Mouse (Mus musculus): ENCODE results near the gene Axl. TPM values are rescaled to one million over a fixed set of nuclear protein-coding genes. Genes with fewer than 3 reads are reported as not detected.

Axl gene
- polyA plus RNA-seq, 2 experiments: 80.2 to 132 TPM

- peaks cover 24% of the 10 kb centered on the region for H3K36me3 ChIP-seq (ENCODE audit: control insufficient read depth, insufficient read depth, low read length)
- H3K4me3 ChIP-seq (replicated peaks; ENCODE audit: low read length): peak overlapping the region; percentile 73
- H3K27ac ChIP-seq (replicated peaks; ENCODE audit: low read depth, low read length): no peak overlapping the region
- H3K4me2 ChIP-seq (replicated peaks; ENCODE audit: low read depth, low read length, severe bottlenecking): peak overlapping the region; percentile 82
- H3K27me3 ChIP-seq (ENCODE audit: control insufficient read depth, insufficient read depth, low read length): no peaks in the 10 kb centered on the region
- DNase-seq (ENCODE audit: low spot score) (no peak), ATAC-seq (ENCODE audit: low FRiP score, low read depth) (no peak)
- peak overlapping the region; percentile 72 for H3K9ac ChIP-seq (ENCODE audit: low read depth, low read length, severe bottlenecking)
- peaks cover 16% of the 10 kb centered on the region for H3K4me1 ChIP-seq (ENCODE audit: control insufficient read depth, insufficient read depth, low read length)
- no peaks in the 10 kb centered on the region for H3K9me3 ChIP-seq (ENCODE audit: control insufficient read depth, low read length)
- no peak for TF ChIP-seq POLR2A (IDR thresholded peaks at IDR 0.05; ENCODE audit: borderline replicate concordance, extremely low read depth, insufficient read depth, insufficient read length)
- 20% methylated on average over 9 of the region's 9 CpGs for WGBS
These were observed 867 bp downstream of the Axl start for GRCm38 (mm10) chr7:25787456-25788219.

- H3K4me1 ChIP-seq (ENCODE audit: control insufficient read depth, insufficient read depth, low read length): peaks cover 21% of the 10 kb centered on the region
- DNase-seq (ENCODE audit: low spot score): no peak
- H3K4me3 ChIP-seq (replicated peaks; ENCODE audit: low read length): peak overlapping the region; percentile 73
- no peaks in the 10 kb centered on the region for H3K9me3 ChIP-seq (ENCODE audit: control insufficient read depth, low read length)
- no peak for TF ChIP-seq POLR2A (IDR thresholded peaks at IDR 0.05; ENCODE audit: borderline replicate concordance, extremely low read depth, insufficient read depth, insufficient read length)
- peaks cover 24% of the 10 kb centered on the region for H3K36me3 ChIP-seq (ENCODE audit: control insufficient read depth, insufficient read depth, low read length)
- 76% methylated on average over 4 of the region's 4 CpGs for WGBS
- peak overlapping the region; percentile 82 for H3K4me2 ChIP-seq (replicated peaks; ENCODE audit: low read depth, low read length, severe bottlenecking)
- no peak for ATAC-seq (ENCODE audit: low FRiP score, low read depth)
- peak overlapping the region; percentile 72; the same call in 1 of the 2 replicates for H3K9ac ChIP-seq (ENCODE audit: low read depth, low read length, severe bottlenecking)
- H3K27me3 ChIP-seq (ENCODE audit: control insufficient read depth, insufficient read depth, low read length): no peaks in the 10 kb centered on the region
- H3K27ac ChIP-seq (replicated peaks; ENCODE audit: low read depth, low read length): no peak overlapping the region
These were observed 1.5 kb downstream of the Axl start for GRCm38 (mm10) chr7:25786974-25787373.

- DNase-seq (ENCODE audit: low spot score) (no peak), ATAC-seq (ENCODE audit: low FRiP score, low read depth) (no peak)
- Histone ChIP-seq H3K27ac (replicated peaks; ENCODE audit: low read depth, low read length) (no peak overlapping the region), H3K4me2 (replicated peaks; ENCODE audit: low read depth, low read length, severe bottlenecking) (no peak overlapping the region), H3K36me3 (ENCODE audit: control insufficient read depth, insufficient read depth, low read length) (peaks cover 24% of the 10 kb centered on the region), H3K9ac (ENCODE audit: low read depth, low read length, severe bottlenecking) (no peak overlapping the region), H3K27me3 (ENCODE audit: control insufficient read depth, insufficient read depth, low read length) (no peaks in the 10 kb centered on the region), H3K4me3 (replicated peaks; ENCODE audit: low read length) (no peak overlapping the region), H3K9me3 (ENCODE audit: control insufficient read depth, low read length) (no peaks in the 10 kb centered on the region), H3K4me1 (ENCODE audit: control insufficient read depth, insufficient read depth, low read length) (peaks cover 31% of the 10 kb centered on the region)
- TF ChIP-seq POLR2A (IDR thresholded peaks at IDR 0.05; ENCODE audit: borderline replicate concordance, extremely low read depth, insufficient read depth, insufficient read length): no peak
- WGBS: 72% methylated on average over 4 of the region's 4 CpGs
These were observed 2.8 kb downstream of the Axl start for GRCm38 (mm10) chr7:25785752-25786151.

DNA sequence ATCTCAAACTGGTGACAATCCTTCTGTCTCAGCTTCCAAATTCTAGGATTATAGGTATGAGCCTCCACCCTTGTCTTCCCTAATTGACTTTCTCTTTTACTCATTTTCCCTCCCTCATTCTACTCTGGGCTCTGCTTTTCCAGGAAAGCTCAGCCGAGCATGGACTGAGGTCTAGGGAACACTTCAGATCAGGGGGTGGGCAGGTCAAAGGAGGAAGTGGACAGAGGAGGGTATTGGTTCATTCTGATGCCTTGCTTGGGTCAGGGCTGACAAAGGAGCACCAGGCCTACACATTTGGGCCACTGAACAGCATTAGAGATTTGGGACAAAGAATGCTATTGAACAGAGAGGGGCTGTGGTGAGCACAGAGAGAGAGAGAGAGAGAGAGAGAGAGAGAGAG lies 3.7 kb downstream of the Axl start:
- no peak for TF ChIP-seq POLR2A (IDR thresholded peaks at IDR 0.05; ENCODE audit: borderline replicate concordance, extremely low read depth, insufficient read depth, insufficient read length)
- 57% methylated on average over 1 of the region's 1 CpGs for WGBS
- peaks cover 28% of the 10 kb centered on the region for H3K36me3 ChIP-seq (ENCODE audit: control insufficient read depth, insufficient read depth, low read length)
- no peak overlapping the region for H3K4me3 ChIP-seq (replicated peaks; ENCODE audit: low read length)
- H3K9me3 ChIP-seq (ENCODE audit: control insufficient read depth, low read length): no peaks in the 10 kb centered on the region
- H3K4me2 ChIP-seq (replicated peaks; ENCODE audit: low read depth, low read length, severe bottlenecking): no peak overlapping the region
- H3K27ac ChIP-seq (replicated peaks; ENCODE audit: low read depth, low read length): no peak overlapping the region
- ATAC-seq (ENCODE audit: low FRiP score, low read depth) (no peak), DNase-seq (ENCODE audit: low spot score) (no peak)
- no peak overlapping the region for H3K9ac ChIP-seq (ENCODE audit: low read depth, low read length, severe bottlenecking)
- H3K4me1 ChIP-seq (ENCODE audit: control insufficient read depth, insufficient read depth, low read length): peaks cover 31% of the 10 kb centered on the region
- no peaks in the 10 kb centered on the region for H3K27me3 ChIP-seq (ENCODE audit: control insufficient read depth, insufficient read depth, low read length)

DNA sequence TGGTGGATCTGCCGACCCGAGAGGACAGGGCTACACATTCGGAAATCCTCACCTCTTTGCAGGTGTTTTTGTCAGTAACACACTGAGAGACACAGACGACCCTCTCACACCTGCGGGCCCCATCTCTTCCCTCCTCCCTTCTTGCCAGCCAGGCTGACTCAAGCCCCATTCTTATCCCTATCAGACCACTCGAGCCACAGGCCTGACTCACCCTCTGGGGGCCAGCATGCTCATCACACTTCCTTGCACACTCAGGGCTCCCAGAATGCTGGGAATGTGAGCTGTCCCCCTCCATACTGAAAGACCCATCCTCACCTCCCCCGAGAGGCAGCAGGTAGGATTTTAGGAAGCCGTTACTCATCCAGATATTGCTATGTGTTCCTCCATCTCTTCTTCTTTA lies 4.8 kb downstream of the Axl start:
- Histone ChIP-seq H3K4me2 (replicated peaks; ENCODE audit: low read depth, low read length, severe bottlenecking) (no peak overlapping the region), H3K36me3 (ENCODE audit: control insufficient read depth, insufficient read depth, low read length) (peaks cover 33% of the 10 kb centered on the region), H3K4me1 (ENCODE audit: control insufficient read depth, insufficient read depth, low read length) (peaks cover 26% of the 10 kb centered on the region), H3K27ac (replicated peaks; ENCODE audit: low read depth, low read length) (no peak overlapping the region), H3K4me3 (replicated peaks; ENCODE audit: low read length) (no peak overlapping the region), H3K9ac (ENCODE audit: low read depth, low read length, severe bottlenecking) (no peak overlapping the region), H3K27me3 (ENCODE audit: control insufficient read depth, insufficient read depth, low read length) (no peaks in the 10 kb centered on the region), H3K9me3 (ENCODE audit: control insufficient read depth, low read length) (no peaks in the 10 kb centered on the region)
- DNase-seq (ENCODE audit: low spot score) (no peak), ATAC-seq (ENCODE audit: low FRiP score, low read depth) (no peak)
- WGBS: 64% methylated on average over 8 of the region's 8 CpGs
- no peak for TF ChIP-seq POLR2A (IDR thresholded peaks at IDR 0.05; ENCODE audit: borderline replicate concordance, extremely low read depth, insufficient read depth, insufficient read length)

Measured in limb, embryonic 14.5 days (tissue).